Mouse (Mus musculus): ENCODE results near the gene Fyb.

- no peak for TF ChIP-seq CTCF (conservative IDR thresholded peaks at IDR 0.05; ENCODE audit: low read length)
- TF ChIP-seq POU5F1 (IDR thresholded peaks at IDR 0.05; ENCODE audit: borderline replicate concordance, low read length), result no peak
- TF ChIP-seq NANOG (IDR thresholded peaks at IDR 0.05; ENCODE audit: borderline replicate concordance, low read length), result no peak
Observed at GRCm38 (mm10) chr15:6624365-6625182, 101.9 kb downstream of the Fyb start.
